Mouse (Mus musculus) testis, postnatal 10 days (tissue): ENCODE measurements around the gene Zdhhc13.

Experiments
- DNase-seq: peaks from one replicate; pipeline ENCODE4 v3.0.0; 2021; ENCODE audit warnings: low spot score

The Zdhhc13 gene

DNA sequence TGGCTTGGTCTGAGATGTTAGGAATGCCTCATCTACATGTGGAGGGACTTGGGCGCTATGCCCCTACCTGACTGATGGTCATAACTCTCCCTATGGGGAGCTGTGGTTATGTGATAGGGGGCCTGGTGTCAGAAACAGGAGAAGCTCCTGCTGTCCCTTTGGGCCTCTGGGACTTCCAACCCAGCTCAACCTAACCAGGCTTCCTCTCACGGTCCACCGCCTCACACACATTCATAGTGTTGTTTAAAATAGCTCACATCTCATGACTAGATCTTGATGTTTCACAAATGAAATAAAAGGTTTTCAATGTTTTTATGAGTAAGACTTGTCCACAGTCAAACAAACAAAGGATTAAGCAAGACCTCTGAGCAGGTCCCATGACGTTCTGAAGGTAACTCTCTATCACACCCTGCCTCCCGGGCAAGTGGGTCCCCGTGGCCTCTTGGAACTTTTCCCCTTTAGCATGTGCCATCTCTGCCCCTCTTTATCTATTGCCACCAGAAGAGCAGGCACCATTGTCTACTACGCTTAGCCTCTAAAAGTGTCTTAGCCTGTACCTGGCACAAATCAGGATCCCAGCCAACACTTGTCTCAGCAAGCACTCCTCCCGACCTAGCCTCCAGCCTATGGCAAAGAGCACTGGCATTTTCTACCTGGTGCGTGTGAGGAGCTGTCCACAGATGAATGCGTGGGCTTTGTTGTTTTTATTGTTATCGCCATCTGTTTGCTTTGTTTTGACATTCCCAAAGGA, 3.9 kb upstream of the Zdhhc13 start:
- DNase-seq = no peak

DNA sequence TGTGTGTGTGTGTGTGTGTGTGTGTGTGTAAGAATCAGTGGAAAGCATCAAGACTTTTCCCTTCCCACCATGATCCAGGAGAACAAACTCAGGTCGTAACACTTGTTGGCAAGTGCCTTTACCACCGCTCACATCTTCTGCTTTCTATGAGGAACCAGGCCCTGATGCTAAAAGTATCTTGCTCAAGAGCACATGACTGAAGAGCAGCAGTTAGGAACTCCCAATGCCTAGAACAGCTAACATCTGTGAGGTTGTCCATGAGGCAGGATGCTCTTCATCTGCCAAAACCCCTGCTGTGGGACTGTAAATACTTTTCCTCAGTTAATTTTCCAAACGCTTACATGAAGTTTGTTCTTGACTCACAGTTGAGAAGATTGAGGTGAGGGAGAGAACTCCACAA, 455 bp upstream of the Zdhhc13 start:
- no peak for DNase-seq

DNA sequence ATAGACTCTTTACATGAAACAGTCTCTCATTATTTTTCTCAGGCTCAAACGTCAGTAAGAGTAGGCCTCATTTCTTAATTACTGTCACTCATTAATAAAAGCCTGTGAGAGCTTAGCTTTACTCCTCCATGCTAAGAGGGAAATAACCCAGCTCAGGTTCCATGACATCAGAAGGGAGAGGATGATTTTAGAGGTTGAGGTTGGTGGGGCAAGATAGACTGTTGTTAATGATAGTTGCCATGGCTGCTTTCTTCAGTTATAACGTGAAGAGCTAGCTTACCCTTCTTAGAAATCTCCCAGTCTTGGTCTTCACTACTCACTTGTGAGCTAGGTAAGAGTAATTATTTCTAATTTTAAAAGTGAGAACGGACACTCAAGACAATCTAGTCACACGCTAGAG, 1.3 kb downstream of the Zdhhc13 start:
- DNase-seq = no peak

DNA sequence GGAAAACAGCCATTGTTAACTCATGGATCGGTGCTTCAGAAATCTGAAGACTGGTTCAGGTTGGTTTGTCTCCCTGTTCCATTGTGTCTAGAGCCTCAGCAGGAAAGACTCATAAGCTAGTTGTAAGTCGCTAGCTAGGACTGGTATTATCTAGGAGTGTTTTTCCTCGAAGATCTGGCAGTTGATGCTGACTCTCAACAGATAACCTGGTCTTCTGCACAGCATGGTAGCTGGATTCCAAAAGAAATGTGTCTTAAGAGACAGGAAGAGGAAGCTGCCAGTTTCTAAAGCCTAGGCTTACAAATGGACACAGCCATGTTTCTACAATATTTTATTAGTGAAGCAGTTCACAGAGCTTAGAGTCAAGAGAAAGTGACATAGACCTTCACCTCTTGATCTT, 2.6 kb downstream of the Zdhhc13 start:
- no peak for DNase-seq

DNA sequence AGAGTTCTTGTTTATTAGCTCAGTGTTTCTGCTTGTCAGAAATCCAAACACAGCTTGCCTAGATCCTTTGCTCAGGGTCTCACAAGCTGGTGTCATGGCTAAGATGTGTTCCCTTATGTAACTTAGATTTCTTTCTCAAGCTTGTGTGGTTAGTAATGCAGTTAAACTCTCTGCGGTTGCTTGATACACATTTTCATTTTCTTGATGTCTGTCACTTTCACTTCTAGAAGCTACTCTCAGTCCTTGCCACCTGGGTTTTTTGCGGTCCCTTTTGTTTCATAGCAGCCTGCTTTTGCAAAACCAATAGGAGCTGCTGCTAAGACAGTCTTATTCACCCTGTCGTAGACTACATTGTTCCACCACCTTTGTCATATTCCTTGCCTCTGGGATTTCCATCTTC, 6.3 kb downstream of the Zdhhc13 start:
- DNase-seq = no peak

DNA sequence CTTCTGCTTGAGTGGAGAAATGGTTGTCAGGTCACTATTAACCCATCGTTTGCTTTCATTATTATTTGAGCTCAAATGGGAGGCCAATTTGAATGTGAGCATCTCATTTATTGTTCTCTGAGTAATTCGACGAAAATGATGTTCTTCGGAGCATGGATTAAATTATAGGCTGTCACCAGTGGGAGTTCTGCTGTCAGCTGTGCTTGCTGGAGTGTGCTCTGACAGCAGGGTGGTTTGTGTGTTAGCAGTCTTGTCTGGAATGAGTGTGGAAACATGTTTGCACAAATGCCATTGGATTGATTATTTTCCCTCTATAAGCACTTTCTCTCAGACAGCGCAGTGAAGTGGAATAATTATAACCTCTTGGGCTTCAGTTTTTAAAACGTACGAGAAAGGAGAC, 14.6 kb downstream of the Zdhhc13 start:
- DNase-seq = no peak

DNA sequence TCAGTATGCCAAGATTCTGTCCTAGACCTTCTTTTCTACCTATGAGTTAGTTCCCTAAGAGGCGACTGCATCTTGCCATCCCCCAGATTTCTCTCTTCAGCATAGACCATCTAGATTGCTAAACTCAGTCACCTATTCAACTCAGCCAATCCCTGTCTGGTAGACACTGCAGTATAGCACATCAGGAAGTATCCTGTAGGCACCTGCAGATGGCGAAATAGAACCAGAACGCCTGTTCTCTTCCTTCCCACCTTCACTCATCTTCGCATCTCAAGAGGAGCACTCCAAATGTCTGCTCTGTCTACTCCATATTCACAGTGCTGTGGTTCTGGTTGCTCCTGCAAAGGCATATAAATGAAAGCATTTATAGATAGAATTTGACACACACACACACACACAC, 17.8 kb downstream of the Zdhhc13 start:
- no peak for DNase-seq

DNA sequence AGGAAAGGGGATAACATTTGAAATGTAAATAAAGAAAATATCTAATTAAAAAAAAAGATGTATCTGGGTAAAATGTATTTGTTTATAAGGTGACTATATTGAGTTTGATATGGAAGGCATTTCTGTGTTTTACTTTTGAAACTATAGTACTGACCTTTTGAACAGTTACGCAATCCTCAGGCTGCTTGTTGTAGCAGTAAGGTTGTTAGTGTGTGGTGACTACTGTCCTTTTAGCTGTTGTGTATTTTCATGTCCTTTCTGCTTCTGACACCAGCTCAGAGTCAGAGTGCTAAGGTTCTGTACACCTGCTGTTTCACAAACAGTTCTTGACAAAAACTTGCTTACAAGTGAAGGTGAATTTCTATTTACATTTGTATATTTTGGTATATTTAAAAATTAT, 21.8 kb downstream of the Zdhhc13 start:
- DNase-seq = no peak

DNA sequence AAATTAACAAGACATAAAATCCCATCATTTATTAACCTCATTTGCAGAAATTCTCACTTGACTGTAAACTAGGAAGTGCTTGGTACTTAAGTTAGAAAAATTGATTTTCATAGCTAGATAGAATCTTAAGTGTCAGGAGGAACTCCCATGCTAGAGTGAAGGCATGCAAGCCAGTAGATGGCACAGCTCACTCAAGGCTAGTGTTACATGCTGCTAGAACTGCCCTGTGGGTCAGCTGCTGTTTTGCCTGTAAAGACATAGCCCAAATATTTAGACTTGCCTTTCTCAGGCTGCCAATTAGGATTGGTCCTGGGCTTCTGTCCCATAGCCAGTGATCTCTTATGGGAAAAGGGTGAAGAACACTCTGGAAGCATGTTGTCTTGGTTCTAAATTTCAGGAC, 23.6 kb downstream of the Zdhhc13 start:
- DNase-seq = no peak

DNA sequence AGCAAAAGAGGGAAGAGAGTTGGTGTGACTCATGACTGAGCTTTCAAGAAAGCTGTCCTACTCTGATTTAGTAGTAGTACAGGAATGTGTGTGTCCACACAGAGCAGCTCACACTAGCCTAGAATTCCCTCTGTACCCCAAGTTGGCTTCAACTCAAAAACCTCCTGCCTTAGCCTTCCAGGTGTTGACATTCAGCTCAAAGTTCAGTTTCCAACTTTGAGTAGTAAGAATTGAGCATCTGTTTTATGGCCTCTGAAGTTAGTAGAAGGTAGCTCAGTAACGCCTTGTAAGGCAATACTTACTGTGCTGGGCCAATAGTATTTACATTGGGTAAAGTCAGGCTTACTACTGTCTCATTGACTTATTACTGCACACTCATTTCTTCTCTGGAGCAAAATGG, 24.8 kb downstream of the Zdhhc13 start:
- DNase-seq = no peak

DNA sequence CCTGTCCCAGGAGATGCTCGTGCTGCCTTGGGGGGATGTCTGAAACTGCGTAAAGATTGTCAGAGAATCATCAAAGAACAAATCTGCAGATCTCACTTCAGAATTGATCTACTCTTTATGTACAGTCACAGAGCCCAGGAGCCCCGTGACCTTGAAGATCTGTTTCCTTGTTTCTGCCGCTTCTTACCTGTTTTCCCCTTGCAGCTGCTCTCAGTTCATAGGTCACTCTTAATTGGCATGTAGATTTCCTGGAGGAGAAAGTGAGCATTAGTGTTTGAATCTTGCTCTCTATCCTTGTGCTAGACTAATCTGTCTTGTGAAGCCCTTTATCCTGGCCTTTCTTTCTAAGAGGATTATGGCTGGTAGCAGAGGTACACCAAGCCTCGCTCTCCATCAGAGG, 32.9 kb downstream of the Zdhhc13 start:
- no peak for DNase-seq

DNA sequence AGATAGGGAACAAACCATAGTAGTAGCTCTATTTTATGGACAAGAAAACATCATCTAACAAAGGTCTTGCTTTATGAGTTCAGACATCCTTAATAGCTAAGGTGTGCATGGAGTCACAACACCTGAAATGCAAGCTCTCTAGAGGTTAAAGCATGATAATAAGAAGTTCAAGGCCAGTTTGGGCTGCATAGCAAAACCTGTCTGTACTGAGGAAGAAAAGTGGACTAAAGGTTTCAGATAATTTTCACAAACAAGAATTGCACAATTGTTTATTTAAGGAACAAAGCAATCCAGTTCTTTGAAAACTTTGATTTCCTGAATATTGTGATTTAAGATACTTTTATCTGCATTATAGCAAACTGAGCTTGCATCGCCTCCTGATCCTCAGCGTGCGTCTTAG, 34.8 kb downstream of the Zdhhc13 start:
- DNase-seq = no peak

DNA sequence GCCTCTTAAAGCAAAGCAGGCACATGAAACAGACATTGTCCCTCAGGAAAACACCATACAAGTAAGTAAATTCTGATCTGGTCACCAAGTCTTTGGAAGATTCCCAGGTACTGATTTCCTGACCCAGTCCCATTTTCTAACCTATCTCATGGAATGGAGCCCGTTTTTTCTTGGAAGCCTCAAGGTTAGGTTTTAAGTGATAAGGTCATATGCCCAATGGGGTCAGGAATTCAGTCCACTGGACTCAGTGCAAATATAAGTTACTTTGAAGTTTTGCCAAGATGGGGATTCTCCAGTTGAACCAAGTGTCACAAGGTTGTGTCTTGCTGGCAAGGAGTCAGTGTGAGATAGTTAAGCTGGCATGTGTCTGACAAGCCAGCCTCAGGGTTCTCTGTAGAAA, 35.9 kb downstream of the Zdhhc13 start:
- DNase-seq = no peak

DNA sequence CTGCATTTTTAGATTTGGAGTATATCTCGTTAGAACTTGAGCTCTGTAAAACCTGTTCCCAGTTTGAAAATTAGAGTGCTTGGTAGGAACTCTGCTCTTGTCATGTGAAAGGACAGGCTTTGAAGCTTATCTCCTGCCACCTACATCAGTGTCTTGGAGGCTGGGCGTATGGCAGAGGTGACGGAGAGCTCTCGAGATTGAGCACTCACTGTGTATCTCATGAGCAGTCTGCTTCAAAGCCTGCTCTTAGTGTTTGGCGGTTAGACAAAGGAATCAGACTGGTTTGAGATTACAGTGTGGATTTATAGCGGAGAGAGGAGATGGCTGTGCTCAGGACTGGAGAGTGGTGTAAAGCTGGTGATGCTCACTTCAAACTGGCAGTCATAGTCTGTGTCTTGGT, 36.4 kb downstream of the Zdhhc13 start:
- DNase-seq = no peak

DNA sequence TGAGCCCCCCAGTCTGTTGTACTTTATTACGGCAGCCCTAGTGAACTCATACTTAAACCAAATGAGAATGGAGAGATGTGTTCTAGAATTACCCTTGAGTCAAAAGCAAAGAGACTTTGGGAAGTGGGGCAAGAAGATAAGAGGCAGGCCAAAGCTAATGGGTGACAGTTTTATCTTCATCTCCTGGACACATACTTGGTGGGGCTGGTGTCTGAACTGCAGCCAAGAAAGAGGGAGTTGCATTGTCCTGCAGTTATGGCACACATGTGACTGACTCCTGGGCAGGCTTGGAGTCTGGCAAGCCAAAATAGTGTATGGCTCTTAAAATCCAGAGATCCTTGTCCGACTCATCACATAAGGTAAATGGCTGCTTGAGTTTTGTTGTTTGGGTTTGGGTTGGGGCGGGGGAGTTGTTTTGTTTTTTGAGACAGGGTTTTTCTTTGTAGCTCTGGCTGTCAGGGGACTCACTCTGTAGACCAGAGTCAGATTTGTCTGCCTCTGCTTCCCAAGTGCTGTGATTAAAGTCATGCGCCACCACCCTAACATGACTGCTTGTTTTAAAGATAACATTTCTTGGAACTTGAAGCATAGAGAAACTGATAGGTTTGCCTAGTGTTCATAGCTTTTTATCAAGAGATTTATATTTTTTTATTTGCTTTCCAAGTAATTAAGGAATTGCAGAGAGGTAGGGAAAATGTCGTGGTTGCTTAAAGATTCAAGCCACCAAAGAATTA, 40.5 kb downstream of the Zdhhc13 start:
- no peak for DNase-seq

DNA sequence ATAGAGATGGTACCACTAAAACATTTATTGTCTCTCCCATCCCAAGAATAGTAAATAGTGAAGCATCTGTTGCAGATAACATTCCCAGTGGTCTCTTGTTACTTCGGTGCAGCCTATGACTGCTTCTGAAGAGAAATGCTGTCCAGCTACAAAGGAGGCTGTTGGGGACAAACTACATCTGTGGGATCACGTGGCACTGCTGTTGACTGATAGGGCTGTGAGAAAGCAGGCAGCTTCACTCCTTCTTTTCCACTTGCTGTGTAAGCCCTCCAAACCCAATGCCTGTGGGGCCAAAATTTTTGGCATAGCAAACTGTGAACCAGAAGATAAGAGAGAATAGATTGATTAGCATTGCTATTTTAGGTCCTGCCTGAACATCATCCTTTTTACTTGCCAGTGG, 41.6 kb downstream of the Zdhhc13 start:
- DNase-seq = no peak

DNA sequence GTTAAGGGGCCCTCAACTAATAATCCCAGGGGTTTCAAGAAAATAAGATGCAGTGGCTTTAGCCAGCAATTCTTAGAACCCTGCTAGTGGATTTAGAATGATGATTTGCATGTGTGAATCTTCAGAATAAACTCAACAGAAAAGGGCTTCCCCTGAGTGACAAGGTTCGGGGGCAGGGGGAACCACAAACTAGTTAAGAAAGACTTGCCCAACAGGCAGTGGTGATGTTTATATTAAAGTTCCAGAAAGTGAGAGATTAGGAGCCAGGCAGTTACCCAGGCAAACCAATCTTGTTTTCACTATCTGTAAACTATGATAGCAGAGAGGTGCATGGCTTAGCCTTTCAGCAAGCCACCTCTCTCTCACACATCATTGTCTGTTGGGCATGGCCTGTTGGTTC, 43.9 kb downstream of the Zdhhc13 start:
- DNase-seq = no peak

DNA sequence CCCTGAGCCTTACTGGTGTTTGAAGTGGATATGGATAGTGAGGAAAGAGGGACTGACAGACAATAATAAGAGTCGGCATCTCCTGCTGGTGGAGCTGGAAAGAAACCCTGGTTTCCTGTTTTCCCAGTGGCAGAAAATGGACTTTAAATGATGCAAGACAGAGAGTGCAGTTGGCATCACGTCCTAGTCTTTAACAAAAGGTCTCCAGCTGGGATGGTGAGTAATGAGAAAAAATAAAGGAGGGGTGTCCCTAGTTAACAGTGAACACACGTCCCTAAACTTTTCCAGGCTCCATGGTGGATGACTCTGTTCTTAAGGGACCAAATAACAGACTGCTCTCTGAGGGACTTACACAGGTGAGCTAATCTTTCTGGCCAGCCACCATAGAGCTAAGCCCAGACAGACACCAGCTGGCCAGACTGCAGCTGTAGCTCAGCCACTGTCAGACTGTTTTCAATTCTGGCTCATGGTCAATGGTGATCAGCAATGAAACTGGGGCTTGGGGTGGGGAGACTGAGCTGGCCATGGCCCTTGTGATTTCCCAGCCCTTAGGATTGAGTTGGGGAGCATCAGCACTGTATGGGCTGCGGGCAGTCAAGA, 45.7 kb downstream of the Zdhhc13 start:
- no peak for DNase-seq

DNA sequence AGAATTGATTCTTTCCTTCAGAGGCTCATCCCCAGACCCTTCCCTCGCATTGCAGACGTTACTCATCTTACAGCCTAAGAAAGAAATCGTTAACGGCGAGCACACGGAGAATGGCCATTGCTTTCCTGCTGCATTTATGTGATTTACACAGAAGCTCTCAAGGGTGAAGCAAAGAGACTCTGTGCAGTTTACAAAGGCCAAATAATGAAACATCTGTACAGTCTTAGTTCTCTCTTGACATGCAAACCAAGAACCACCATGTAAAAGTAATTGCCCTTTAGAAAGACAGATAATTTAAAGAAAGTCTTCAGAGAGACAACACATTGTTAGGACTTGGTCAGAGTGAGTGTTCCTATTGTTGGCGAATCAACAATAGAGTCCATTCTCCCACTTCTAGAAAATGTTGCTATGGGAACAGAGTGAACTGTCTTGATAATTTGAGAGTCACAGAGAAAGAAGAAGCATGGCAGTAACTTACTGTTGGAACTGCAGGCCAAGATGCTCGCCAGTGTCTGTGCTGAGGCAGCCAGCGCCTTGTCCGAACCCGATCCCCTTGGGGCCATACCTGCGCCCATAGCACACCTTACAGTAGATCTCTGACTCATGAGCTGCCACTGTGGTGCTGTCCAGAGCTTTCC, 46.3 kb downstream of the Zdhhc13 start:
- no peak for DNase-seq

DNA sequence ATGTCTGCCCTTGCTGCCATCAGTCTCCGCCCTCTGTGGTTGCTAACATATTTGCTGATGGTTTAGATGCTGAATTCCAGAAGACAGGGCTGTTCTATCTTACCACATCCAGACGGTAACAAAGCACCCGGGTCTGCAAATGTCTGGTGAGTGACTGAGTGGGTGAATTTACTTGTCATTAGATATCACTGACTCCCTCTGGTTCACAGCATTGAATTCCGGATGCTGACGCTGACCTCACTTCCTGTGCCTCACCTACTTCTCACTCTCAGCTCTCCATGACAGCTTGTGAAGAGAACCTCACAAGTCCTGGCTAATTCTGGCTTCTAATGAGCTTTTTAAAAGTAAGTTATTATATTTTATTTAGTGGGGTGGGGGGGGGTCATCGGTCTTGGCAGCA, 48.1 kb downstream of the Zdhhc13 start:
- no peak for DNase-seq

DNA sequence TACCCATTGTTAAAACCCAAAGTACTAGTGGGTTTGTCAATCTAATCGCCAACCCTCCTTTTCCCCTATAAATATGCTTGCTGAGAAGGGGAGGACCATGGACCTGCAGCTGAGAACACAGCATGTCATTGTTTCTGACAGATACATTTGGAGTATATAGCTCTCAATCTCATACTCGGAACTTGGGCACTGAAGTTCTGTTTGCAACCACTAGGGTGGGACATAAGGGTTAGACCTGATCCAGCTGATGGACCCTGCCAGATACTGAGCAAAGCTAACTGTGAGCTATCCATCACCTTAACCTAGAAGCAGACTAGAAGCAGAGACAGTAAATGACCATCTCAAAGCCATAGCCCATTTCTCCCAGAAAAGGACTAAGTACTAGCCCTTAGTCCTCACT, 49.6 kb downstream of the Zdhhc13 start:
- DNase-seq = no peak

DNA sequence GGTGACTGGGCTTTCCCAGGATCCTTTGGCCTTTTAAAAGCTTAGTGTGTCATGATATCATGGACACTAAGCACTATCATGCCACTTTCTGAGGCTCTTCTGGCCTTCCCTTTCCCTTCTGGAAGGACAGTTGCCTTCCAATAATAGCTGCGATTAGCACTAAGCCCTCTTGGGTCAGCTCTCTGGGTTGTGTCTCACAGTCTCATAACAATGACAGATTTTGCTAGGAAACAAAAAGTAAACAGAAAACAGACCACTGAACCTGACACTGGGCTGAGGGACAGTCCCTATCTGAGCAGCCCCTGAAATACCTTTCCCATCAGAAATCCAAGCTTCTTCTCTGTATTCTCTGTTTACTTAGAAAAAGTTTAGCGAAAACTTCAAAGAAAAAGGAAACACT, 51.7 kb downstream of the Zdhhc13 start:
- no peak for DNase-seq

DNA sequence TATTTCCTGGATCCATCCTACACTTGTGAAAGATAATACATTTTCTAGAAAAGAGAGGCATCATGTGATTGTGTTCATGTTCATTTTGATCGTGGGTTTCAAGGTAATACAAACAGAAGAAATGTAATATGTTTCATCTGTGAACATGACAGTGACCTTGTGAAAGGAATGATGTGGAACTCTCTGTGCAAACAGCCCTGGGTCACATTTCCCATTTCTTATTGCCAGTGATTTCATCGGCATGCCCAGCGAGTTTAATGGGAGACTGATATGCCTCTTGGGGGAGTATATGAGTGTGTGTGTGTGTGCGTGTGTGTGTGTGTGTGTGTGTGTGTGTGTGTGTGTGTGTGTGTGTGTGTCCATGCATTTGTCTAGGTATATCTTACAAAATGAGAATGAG, 52.7 kb downstream of the Zdhhc13 start:
- no peak for DNase-seq
